Mouse (Mus musculus) ES-E14 (cell line): ENCODE measurements around the gene Kmt2b.

Experiments
- HCFC1 ChIP-seq: IDR thresholded peaks from 2 replicates; pipeline ENCODE4 v1.6.1; 2012; ENCODE audit warnings: low read length, inconsistent platforms, borderline replicate concordance; ENCODE audit not compliant: insufficient read depth
- ZC3H11A ChIP-seq: IDR thresholded peaks from 2 replicates; pipeline ENCODE4 v1.6.1; 2012; ENCODE audit warnings: low read depth, mild to moderate bottlenecking, inconsistent platforms, low read length, borderline replicate concordance
- ZNF384 ChIP-seq: IDR thresholded peaks from 2 replicates; pipeline ENCODE4 v1.6.1; 2012; ENCODE audit warnings: low read depth, low read length, inconsistent platforms

DNA sequence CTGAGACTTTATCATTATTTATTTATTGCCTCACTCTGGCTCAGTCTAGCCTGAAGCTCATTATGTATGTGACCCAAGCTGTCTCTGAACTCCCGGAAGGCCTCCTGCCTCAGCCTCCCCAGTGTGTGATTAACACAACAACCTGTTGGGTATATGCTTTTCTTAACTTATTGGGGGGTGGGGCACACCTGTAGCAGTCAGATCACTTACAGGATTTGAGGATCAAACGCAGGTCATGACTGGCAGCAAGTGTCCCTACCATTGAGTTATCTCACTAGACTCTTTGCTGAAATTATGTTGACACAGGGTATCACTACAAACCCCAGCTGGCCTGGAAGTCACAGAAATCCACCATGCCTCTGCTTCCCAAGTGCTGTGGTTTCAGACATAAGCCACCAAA, 28.2 kb downstream of the Kmt2b start:
- TF ChIP-seq ZC3H11A: no peak
- no peak for TF ChIP-seq ZNF384
- no peak for TF ChIP-seq HCFC1
